Mouse (Mus musculus) inflammation-experienced regulatory T-cells (primary cell): Measurements from ENCODE around the gene Sec24b. TPM values are rescaled to one million over a fixed set of nuclear protein-coding genes. Genes with fewer than 3 reads are reported as not detected.

ENCODE experiments used
- polyA plus RNA-seq, 2 experiments: library from polyadenylated mRNA; unstranded; fragments of 100-300 nt; shearing (Covaris generic); gene quantifications; one replicate each; pipeline ENCODE4 v1.2.1; 2017

Gene Sec24b
- polyA plus RNA-seq = 10 to 100 TPM; 50.3 to 70.3 TPM

DNA sequence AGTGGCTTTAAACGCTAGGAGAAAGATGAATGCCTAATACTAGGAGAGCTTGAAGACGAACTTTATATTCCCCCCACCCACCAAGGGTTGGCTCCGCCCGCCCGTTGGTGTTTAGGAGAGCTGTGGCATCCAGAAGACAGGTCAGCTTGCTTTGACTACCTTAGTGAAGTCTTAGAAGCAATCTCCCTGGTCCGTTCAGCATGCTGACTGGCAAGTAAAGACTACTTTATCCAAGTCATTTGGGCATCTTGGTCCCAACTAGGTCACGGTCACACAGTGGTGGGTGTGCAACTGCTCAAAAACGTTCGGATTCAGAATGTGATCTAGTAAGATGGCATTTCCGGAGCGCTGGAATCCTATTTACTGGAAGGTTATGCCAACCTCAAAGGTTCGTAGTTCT, at the start of gene Sec24b:
Gene Sec24b (minus strand): TSS at position 273 of the 400 bp plus-strand sequence.

DNA sequence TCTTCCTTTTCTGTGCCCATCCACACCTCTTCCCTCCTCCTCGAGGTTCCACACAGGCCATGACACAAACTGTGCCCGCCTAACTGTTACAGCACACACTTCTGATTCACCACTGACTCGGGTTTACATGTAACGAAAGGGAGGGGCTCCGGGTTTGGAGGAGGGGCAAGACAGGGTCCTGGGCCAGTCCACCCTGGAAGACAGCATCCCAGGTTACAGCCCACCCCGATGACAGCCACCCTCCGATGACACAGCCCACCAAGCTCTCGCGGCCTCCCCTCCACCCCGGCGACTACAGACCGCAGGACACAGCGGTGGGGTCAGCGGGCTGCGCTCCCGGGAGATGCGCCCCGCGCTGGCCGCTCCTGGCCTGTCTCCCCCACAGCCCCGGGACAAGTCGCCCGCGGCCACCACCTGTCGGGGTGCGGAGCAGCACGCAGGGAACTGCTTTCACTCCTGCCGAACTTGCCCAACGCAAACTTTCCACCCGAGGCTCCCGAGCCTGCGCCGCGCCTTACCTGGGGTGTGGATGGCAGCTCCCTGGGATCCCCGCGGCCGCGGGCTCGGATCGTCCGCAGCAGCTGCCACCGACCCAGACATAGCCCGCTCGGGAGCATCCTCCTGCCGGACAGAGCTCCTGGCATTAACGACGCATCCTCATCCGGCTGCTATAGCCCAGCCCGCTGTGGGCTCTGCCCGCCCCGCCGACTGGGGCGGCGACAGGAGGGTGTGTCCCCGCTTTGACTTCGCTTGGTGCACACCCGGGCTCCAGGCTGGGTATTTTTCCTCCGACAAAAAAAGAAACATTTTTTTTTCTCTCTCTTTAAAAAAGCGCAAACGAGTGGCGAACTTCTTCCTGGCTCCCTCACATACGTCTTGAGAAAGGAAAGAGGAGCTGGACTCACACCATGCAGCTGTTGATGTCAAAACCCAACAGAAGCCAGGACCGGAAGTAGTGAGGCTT, 91.6 kb downstream of the Sec24b start, which contains the start of gene Mcub:
Gene Mcub (minus strand): TSS at position 775 of the 964 bp plus-strand sequence.

Other genes starting within 250 kb of the Sec24b start
- gene Rrh, start 239.0 kb downstream of the Sec24b start, polyA plus RNA-seq = under 1 TPM in 1 of 2 experiments, not detected in 1; 0.10 TPM
- gene Gar1, start 230.2 kb downstream of the Sec24b start, polyA plus RNA-seq = 100 to 1,000 TPM; 104 to 118 TPM
- gene Cfi, start 225.7 kb downstream of the Sec24b start, polyA plus RNA-seq = 1 to 10 TPM in 1 of 2 experiments, not detected in 1; 1.0 TPM
- 10 to 100 TPM; 15.8 to 20.6 TPM for gene Pla2g12a, start 182.9 kb downstream of the Sec24b start, polyA plus RNA-seq
- gene Casp6, start 160.1 kb downstream of the Sec24b start, polyA plus RNA-seq = 10 to 100 TPM; 59.1 to 62.6 TPM
- 10 to 100 TPM; 27.9 to 38.0 TPM for gene Mcub, start 91.3 kb downstream of the Sec24b start, polyA plus RNA-seq
- gene Col25a1, start 69.9 kb upstream of the Sec24b start, polyA plus RNA-seq = under 1 TPM; 0.52 to 0.60 TPM